Comparison of ENCODE assay signal across 1 mouse cellular context in the genomic region with DNA sequence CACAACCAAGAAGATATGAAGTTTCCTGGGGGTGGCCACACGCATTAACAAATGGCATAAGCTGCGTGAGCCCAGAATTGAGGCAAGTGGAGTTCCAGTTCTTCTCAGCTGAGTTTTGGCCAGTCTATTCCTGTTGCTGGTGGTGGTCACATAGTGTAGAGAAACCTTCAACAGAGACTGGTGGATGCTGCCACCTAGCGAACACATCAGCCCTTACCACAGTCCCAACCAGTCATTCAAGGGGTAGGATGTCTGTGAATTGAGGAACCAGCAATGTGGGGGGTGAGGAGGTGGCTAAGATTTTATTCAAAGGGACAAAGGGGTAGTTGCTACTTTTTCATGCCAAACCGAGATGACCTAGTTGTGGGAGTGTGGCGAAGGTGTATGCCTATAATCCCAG.
TF ChIP-seq lines count a peak whose summit lies in the region.

No protein-coding gene starts in this region.

TF ChIP-seq in CH12.LX, 34 proteins besides CTCF, POLR2A, EP300 and RAD21 (continued from another document):
- TF ChIP-seq USF1 (IDR thresholded peaks at IDR 0.05; ENCODE audit: low read depth, low read length) (no peak), TCF12 (IDR thresholded peaks at IDR 0.05; ENCODE audit: low read depth, low read length) (no peak), ZKSCAN1 (IDR thresholded peaks at IDR 0.05; ENCODE audit: borderline replicate concordance, low read depth, low read length) (no peak), IRF4 (IDR thresholded peaks at IDR 0.05; ENCODE audit: low read depth, low read length) (no peak; the same call in 1 of the 2 replicates), JUND (conservative IDR thresholded peaks at IDR 0.05; ENCODE audit: low read depth, low read length) (no peak), MEF2A (IDR thresholded peaks at IDR 0.05; ENCODE audit: borderline replicate concordance, low read depth, low read length) (0 out of 2 replicates have a peak, but pooled peaks have one; percentile 41), ETS1 (conservative IDR thresholded peaks at IDR 0.05; ENCODE audit: low read depth, low read length) (no peak), ZC3H11A (IDR thresholded peaks at IDR 0.05; ENCODE audit: low read depth, low read length) (0 out of 2 replicates have a peak, but pooled peaks have one; percentile 29), RCOR1 (conservative IDR thresholded peaks at IDR 0.05; ENCODE audit: low read depth, low read length) (no peak), NELFE (IDR thresholded peaks at IDR 0.05; ENCODE audit: low read depth, low read length) (peak; percentile 27), ZNF384 (IDR thresholded peaks at IDR 0.05; ENCODE audit: low read depth, low read length) (no peak), PAX5 (IDR thresholded peaks at IDR 0.05; ENCODE audit: low read length) (no peak)
TF ChIP-seq in CH12.LX: peak in this region for 5.
